Mouse (Mus musculus): ENCODE results near the gene Decr2. TPM values are rescaled to one million over a fixed set of nuclear protein-coding genes. Genes with fewer than 3 reads are reported as not detected.

Gene Decr2
- polyA plus RNA-seq, 1 experiment = 10.0 TPM

- peaks cover 21% of the 10 kb centered on the region for H3K4me1 ChIP-seq (replicated peaks; ENCODE audit: control insufficient read depth, insufficient read depth, low read length)
- no peak for TF ChIP-seq CTCF (IDR thresholded peaks at IDR 0.05; ENCODE audit: borderline replicate concordance, control insufficient read depth, extremely low read depth, insufficient read depth, low read length, poor library complexity)
- TF ChIP-seq POLR2A (IDR thresholded peaks at IDR 0.05; ENCODE audit: control insufficient read depth, extremely low read depth, insufficient read depth, low read length, poor library complexity) = no peak
- no peak overlapping the region for H3K27ac ChIP-seq (ENCODE audit: control insufficient read depth, insufficient read depth, low read length)
Observed at GRCm38 (mm10) chr17:26068024-26068830, 21.9 kb downstream of the Decr2 start.

GRCm38 (mm10) chr17:26066488-26067020, 23.6 kb downstream of the Decr2 start:
- Histone ChIP-seq H3K4me3 (ENCODE audit: control insufficient read depth, insufficient read depth, low read length) (no peak overlapping the region), H3K27ac (ENCODE audit: control insufficient read depth, insufficient read depth, low read length) (no peak overlapping the region), H3K27me3 (ENCODE audit: control insufficient read depth, insufficient read depth, low read length) (no peaks in the 10 kb centered on the region; the same call in 1 of the 2 replicates), H3K4me1 (replicated peaks; ENCODE audit: control insufficient read depth, insufficient read depth, low read length) (peaks cover 21% of the 10 kb centered on the region), H3K36me3 (ENCODE audit: control insufficient read depth, insufficient read depth, low read length) (no peaks in the 10 kb centered on the region)
- no peak for DNase-seq
- TF ChIP-seq CTCF (IDR thresholded peaks at IDR 0.05; ENCODE audit: borderline replicate concordance, control insufficient read depth, extremely low read depth, insufficient read depth, low read length, poor library complexity) (no peak), POLR2A (IDR thresholded peaks at IDR 0.05; ENCODE audit: control insufficient read depth, extremely low read depth, insufficient read depth, low read length, poor library complexity) (no peak)
- WGBS = 98% methylated on average over 7 of the region's 7 CpGs

More at GRCm38 (mm10) chr17:26068024-26068830, 21.9 kb downstream of the Decr2 start:
- DNase-seq = peak; percentile 4
- no peaks in the 10 kb centered on the region for H3K36me3 ChIP-seq (ENCODE audit: control insufficient read depth, insufficient read depth, low read length)
- WGBS = 22% methylated on average over 44 of the region's 44 CpGs
- H3K27me3 ChIP-seq (ENCODE audit: control insufficient read depth, insufficient read depth, low read length) = no peaks in the 10 kb centered on the region; the same call in 1 of the 2 replicates
- H3K4me3 ChIP-seq (ENCODE audit: control insufficient read depth, insufficient read depth, low read length) = peak overlapping the region; percentile 84

- Histone ChIP-seq H3K4me3 (ENCODE audit: control insufficient read depth, insufficient read depth, low read length) (no peak overlapping the region), H3K27me3 (ENCODE audit: control insufficient read depth, insufficient read depth, low read length) (no peaks in the 10 kb centered on the region; the same call in 1 of the 2 replicates), H3K27ac (ENCODE audit: control insufficient read depth, insufficient read depth, low read length) (no peak overlapping the region), H3K4me1 (replicated peaks; ENCODE audit: control insufficient read depth, insufficient read depth, low read length) (peaks cover 21% of the 10 kb centered on the region), H3K36me3 (ENCODE audit: control insufficient read depth, insufficient read depth, low read length) (no peaks in the 10 kb centered on the region)
- 62% methylated on average over 6 of the region's 6 CpGs for WGBS
- no peak for DNase-seq
- no peak for TF ChIP-seq CTCF (IDR thresholded peaks at IDR 0.05; ENCODE audit: borderline replicate concordance, control insufficient read depth, extremely low read depth, insufficient read depth, low read length, poor library complexity)
- no peak for TF ChIP-seq POLR2A (IDR thresholded peaks at IDR 0.05; ENCODE audit: control insufficient read depth, extremely low read depth, insufficient read depth, low read length, poor library complexity)
Observed at GRCm38 (mm10) chr17:26064916-26065315, 25.2 kb downstream of the Decr2 start.

- DNase-seq = no peak
- TF ChIP-seq POLR2A (IDR thresholded peaks at IDR 0.05; ENCODE audit: control insufficient read depth, extremely low read depth, insufficient read depth, low read length, poor library complexity) (no peak), CTCF (IDR thresholded peaks at IDR 0.05; ENCODE audit: borderline replicate concordance, control insufficient read depth, extremely low read depth, insufficient read depth, low read length, poor library complexity) (no peak)
- Histone ChIP-seq H3K4me1 (replicated peaks; ENCODE audit: control insufficient read depth, insufficient read depth, low read length) (no peaks in the 10 kb centered on the region), H3K27ac (ENCODE audit: control insufficient read depth, insufficient read depth, low read length) (no peak overlapping the region), H3K4me3 (ENCODE audit: control insufficient read depth, insufficient read depth, low read length) (no peak overlapping the region), H3K27me3 (ENCODE audit: control insufficient read depth, insufficient read depth, low read length) (no peaks in the 10 kb centered on the region), H3K36me3 (ENCODE audit: control insufficient read depth, insufficient read depth, low read length) (no peaks in the 10 kb centered on the region)
- WGBS = 94% methylated on average over 9 of the region's 9 CpGs
Observed at GRCm38 (mm10) chr17:26057787-26058567, 32.2 kb downstream of the Decr2 start.

- no peak overlapping the region for H3K4me3 ChIP-seq (ENCODE audit: control insufficient read depth, insufficient read depth, low read length)
- WGBS = 97% methylated on average over 8 of the region's 8 CpGs
- no peaks in the 10 kb centered on the region for H3K27me3 ChIP-seq (ENCODE audit: control insufficient read depth, insufficient read depth, low read length)
- no peak for DNase-seq
- TF ChIP-seq POLR2A (IDR thresholded peaks at IDR 0.05; ENCODE audit: control insufficient read depth, extremely low read depth, insufficient read depth, low read length, poor library complexity) = no peak
- TF ChIP-seq CTCF (IDR thresholded peaks at IDR 0.05; ENCODE audit: borderline replicate concordance, control insufficient read depth, extremely low read depth, insufficient read depth, low read length, poor library complexity) = no peak
- no peak overlapping the region for H3K27ac ChIP-seq (ENCODE audit: control insufficient read depth, insufficient read depth, low read length)
- no peaks in the 10 kb centered on the region for H3K36me3 ChIP-seq (ENCODE audit: control insufficient read depth, insufficient read depth, low read length)
- H3K4me1 ChIP-seq (replicated peaks; ENCODE audit: control insufficient read depth, insufficient read depth, low read length) = no peaks in the 10 kb centered on the region
Observed at GRCm38 (mm10) chr17:26057278-26057677, 32.9 kb downstream of the Decr2 start.

- no peaks in the 10 kb centered on the region for H3K36me3 ChIP-seq (ENCODE audit: control insufficient read depth, insufficient read depth, low read length)
- no peak overlapping the region for H3K4me3 ChIP-seq (ENCODE audit: control insufficient read depth, insufficient read depth, low read length)
- no peak overlapping the region for H3K27ac ChIP-seq (ENCODE audit: control insufficient read depth, insufficient read depth, low read length)
- DNase-seq = no peak
- H3K27me3 ChIP-seq (ENCODE audit: control insufficient read depth, insufficient read depth, low read length) = no peaks in the 10 kb centered on the region
- 92% methylated on average over 6 of the region's 6 CpGs for WGBS
- H3K4me1 ChIP-seq (replicated peaks; ENCODE audit: control insufficient read depth, insufficient read depth, low read length) = no peaks in the 10 kb centered on the region
- TF ChIP-seq POLR2A (IDR thresholded peaks at IDR 0.05; ENCODE audit: control insufficient read depth, extremely low read depth, insufficient read depth, low read length, poor library complexity) (no peak), CTCF (IDR thresholded peaks at IDR 0.05; ENCODE audit: borderline replicate concordance, control insufficient read depth, extremely low read depth, insufficient read depth, low read length, poor library complexity) (no peak)
Observed at GRCm38 (mm10) chr17:26055164-26055563, 35.0 kb downstream of the Decr2 start.

Data from thymus, adult 2 months (tissue).